Mouse (Mus musculus) forebrain, embryonic 16.5 days (tissue): ENCODE data around the gene Olfr572. TPM values are rescaled to one million over a fixed set of nuclear protein-coding genes. Genes with fewer than 3 reads are reported as not detected.

ENCODE experiments used
- ATAC-seq: fragments of 200-750 bp; cut with Nextera tagmentation; 2 replicates; pipeline ENCODE4 v1.8.0; 2017; ENCODE audit warnings: mild to moderate bottlenecking, moderate library complexity
- H3K27ac ChIP-seq: fragments of 300-500 bp; sonication (generic); 2 replicates; pipeline ENCODE4 v1.5.1; 2014; ENCODE audit warnings: low read length, control low read depth
- H3K27me3 ChIP-seq: fragments of 300-500 bp; sonication (generic); replicated peaks from 2 replicates; pipeline ENCODE4 v1.6.1; 2014; ENCODE audit warnings: low read length; ENCODE audit not compliant: control insufficient read depth, insufficient read depth
- H3K36me3 ChIP-seq: fragments of 300-500 bp; sonication (generic); 2 replicates; pipeline ENCODE4 v1.6.1; 2014; ENCODE audit not compliant: control insufficient read depth, insufficient read depth
- H3K4me1 ChIP-seq: fragments of 300-500 bp; sonication (generic); replicated peaks from 2 replicates; pipeline ENCODE4 v1.6.1; 2014; ENCODE audit warnings: low read length; ENCODE audit not compliant: control insufficient read depth, insufficient read depth
- H3K4me2 ChIP-seq: fragments of 300-500 bp; sonication (generic); 2 replicates; pipeline ENCODE4 v1.6.1; 2014; ENCODE audit warnings: mild to moderate bottlenecking, low read length, control low read depth
- H3K4me3 ChIP-seq: fragments of 300-500 bp; sonication (generic); replicated peaks from 2 replicates; pipeline ENCODE4 v1.5.1; 2014; ENCODE audit warnings: mild to moderate bottlenecking, low read length, control low read depth
- H3K9ac ChIP-seq: fragments of 300-500 bp; sonication (generic); replicated peaks from 2 replicates; pipeline ENCODE4 v1.6.1; 2014; ENCODE audit warnings: low read depth, low read length, control low read depth
- H3K9me3 ChIP-seq: fragments of 300-500 bp; sonication (generic); 2 replicates; pipeline ENCODE4 v1.6.1; 2016; ENCODE audit warnings: low read length; ENCODE audit not compliant: control insufficient read depth
- WGBS: fragments of 180-500 bp; shearing (Covaris S2); extraction: QIAGEN DNeasy Blood & Tissue Kit; methylation state at CpG from one replicate; pipeline ENCODE4 v1.1.7; 2014; 5-methylcytosine and 5-hydroxymethylcytosine counted together
- polyA plus RNA-seq: library from polyadenylated mRNA; unstranded; fragments of >200 nt; fragmentation: Nextera tagmentation; extraction: Ambion mirVana; gene quantifications from 2 replicates; pipeline ENCODE4 v1.2.1, GENCODE M21; 2015

The Olfr572 gene
- not detected in 2 replicates for polyA plus RNA-seq

DNA sequence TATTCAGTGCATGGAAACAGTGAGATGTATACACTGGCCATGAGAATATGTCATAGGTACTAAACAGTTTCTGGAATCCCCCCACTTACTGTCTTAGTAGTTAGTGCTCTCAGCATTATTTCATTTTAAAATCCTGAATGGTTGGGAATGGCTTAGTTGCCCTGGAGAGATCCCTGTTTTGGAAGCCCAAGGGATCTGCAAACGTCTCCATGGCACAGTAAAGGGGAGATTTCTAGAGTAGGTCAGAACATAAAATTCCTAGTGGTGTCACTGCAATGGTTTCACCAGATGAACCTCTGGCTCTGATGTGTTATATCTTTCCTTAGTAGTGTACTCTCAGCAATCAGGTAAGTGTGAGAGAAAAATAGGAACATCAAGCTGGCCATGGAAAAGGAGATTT is at the start of gene Olfr572:
Gene Olfr572, plus strand, starts transcription at position 301 of the 400 bp plus-strand sequence.
- Histone ChIP-seq H3K9me3 (no peaks in the 10 kb centered on the region), H3K4me2 (no peak within 1 kb of the TSS), H3K4me3 (no peak within 1 kb of the TSS), H3K4me1 (no peaks in the 10 kb centered on the region), H3K27me3 (no peaks in the 10 kb centered on the region), H3K27ac (no peak within 1 kb of the TSS), H3K36me3 (no peaks in the 10 kb centered on the region), H3K9ac (no peak within 1 kb of the TSS)
- ATAC-seq = no peak
- WGBS = 76% methylated on average over 1 of the region's 1 CpGs

DNA sequence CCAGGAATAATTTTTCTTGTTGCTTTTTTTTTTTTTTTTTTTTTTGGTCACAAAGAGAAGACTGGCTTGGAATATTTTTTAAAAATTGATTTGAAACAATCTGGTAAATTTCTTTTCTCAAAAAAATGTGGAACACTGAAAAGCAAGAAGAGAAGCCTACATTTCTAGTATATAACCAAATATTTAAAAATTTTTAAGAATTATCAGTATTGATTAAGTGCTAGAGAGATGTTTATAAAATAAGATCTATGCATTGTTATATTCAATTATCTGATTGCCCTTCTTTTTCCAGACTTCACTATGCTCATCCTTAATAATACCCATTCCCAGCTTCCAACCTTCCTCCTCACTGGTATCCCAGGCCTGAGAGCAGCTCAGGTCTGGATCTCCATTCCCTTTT is 47.4 kb upstream of the Olfr572 start, which contains the start of gene Olfr568:
Gene Olfr568, plus strand, starts transcription at position 301 of the 400 bp plus-strand sequence.
- Histone ChIP-seq H3K4me2 (no peak within 1 kb of the TSS), H3K4me3 (no peak within 1 kb of the TSS), H3K27ac (no peak within 1 kb of the TSS), H3K27me3 (no peaks in the 10 kb centered on the region), H3K36me3 (no peaks in the 10 kb centered on the region), H3K9ac (no peak within 1 kb of the TSS), H3K4me1 (no peaks in the 10 kb centered on the region), H3K9me3 (no peaks in the 10 kb centered on the region)
- ATAC-seq = no peak

DNA sequence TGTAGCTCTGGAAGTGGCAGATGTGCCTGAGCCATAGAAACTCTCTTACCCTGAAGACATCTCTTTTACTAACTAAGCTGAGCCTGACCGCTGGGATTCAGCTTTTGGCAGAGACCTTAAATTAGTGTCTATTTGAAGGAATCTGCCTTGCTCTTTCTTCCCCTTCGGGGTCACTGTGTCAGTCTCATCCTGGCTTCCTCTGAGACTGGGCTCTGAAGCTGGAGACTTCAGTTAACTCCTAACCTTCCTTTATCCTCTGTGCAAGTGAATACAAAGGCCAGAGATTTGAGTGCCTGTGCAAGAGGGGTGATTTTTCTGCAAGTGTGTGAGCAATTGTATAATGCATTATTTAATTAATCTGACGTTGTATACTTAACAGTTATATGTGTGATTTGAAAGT is 33.4 kb upstream of the Olfr572 start, which contains the start of gene Olfr569:
Gene Olfr569, minus strand, starts transcription at position 101 of the 400 bp plus-strand sequence.
- no peaks in the 10 kb centered on the region for H3K36me3 ChIP-seq

DNA sequence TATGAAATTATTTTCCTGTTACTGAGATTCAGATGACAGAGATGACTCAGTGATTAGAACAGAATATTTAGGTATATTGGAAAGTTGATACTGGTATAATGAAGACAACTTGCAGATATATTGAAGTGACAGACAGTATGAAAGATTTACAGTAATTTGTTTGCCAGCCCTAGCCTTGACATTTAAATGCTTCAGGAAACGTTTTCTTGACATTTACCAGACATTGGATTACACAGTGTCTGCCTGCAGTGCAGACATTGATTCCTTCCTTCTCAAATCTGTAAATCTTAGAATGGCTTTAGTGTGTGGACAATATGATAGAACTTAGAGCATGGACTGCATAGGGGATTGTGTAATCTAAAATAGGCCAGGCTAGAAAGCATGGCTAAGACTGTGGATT is 8.9 kb upstream of the Olfr572 start:
- H3K9ac ChIP-seq = no peak overlapping the region

More for the DNA sequence above, 33.4 kb upstream of the Olfr572 start, which contains the start of gene Olfr569:
- no peak within 1 kb of the TSS for H3K4me3 ChIP-seq
- no peaks in the 10 kb centered on the region for H3K4me1 ChIP-seq
- ATAC-seq = no peak
- no peaks in the 10 kb centered on the region for H3K9me3 ChIP-seq
- H3K27me3 ChIP-seq = no peaks in the 10 kb centered on the region
- no peak within 1 kb of the TSS for H3K9ac ChIP-seq
- no peak within 1 kb of the TSS for H3K27ac ChIP-seq
- WGBS = 58% methylated on average over 3 of the region's 3 CpGs
- H3K4me2 ChIP-seq = no peak within 1 kb of the TSS

DNA sequence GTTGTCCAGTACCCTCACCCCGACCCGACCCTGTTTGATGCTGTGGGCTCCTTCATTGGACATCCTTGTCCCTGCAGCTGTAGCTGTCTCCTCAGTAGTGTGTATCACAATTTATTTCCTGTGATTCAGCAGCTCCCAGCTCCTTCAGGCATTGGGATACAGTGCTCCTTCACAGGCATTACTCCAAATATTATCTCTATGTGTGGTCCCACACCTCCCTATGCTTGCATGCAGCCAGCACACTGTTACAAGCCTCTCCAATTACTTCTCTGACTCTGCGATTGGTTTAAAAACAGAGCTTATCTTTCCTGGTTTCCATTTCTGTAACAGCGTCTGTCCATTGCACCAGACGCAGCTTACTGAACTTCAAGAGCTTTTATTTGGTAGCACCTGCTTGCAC is 7.8 kb upstream of the Olfr572 start:
- Histone ChIP-seq H3K27me3 (no peaks in the 10 kb centered on the region), H3K9ac (no peak overlapping the region), H3K27ac (no peak overlapping the region), H3K4me1 (no peaks in the 10 kb centered on the region), H3K9me3 (no peaks in the 10 kb centered on the region), H3K4me2 (no peak overlapping the region), H3K36me3 (no peaks in the 10 kb centered on the region), H3K4me3 (no peak overlapping the region)
- ATAC-seq = no peak
- 84% methylated on average over 5 of the region's 5 CpGs for WGBS

More for the DNA sequence above, 8.9 kb upstream of the Olfr572 start:
- Histone ChIP-seq H3K4me2 (no peak overlapping the region), H3K27ac (no peak overlapping the region), H3K27me3 (no peaks in the 10 kb centered on the region), H3K4me1 (no peaks in the 10 kb centered on the region), H3K4me3 (no peak overlapping the region), H3K9me3 (no peaks in the 10 kb centered on the region), H3K36me3 (no peaks in the 10 kb centered on the region)
- 40% methylated on average over 1 of the region's 1 CpGs for WGBS
- no peak for ATAC-seq

DNA sequence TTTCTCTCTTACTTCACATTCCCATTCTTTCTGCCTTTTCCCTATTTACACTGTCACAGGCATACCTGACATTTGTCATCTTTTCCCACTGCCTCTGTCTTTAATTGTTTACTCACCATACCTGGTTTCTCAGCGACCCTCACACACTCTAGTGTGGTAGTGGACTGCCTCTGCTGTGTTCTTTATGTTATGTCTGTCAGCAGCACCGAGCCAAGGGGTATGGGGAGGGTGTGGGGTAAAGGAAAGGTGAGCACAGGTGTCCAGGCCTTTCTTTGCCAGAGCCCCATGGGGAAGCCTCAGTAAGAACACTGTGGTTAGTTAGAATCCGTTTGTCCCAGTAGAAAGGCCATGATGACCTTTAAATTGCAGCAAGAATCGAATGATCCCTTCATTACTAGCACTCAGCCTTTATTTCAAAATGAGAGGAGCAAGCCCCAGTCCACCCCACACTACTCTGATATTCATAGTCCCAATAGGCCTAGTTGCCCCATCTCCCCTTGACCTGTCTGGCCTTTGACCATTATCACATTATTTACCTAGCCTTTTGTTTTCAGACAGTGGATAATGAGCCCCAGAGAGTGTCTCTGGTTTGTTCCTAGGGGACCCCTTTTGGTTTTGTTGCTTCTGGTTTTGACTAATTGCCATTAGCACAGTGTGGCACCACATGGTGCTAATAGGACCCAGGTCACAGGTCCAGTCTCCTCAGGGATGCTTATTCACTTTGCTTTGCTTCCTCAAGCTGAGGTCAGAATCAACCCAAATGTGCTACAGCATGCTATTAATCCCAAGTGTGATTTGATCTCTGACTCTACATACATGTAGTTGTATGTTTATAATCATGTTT is 7.0 kb upstream of the Olfr572 start, which contains the start of gene Olfr571:
Gene Olfr571, minus strand, starts transcription at position 505 of the 844 bp plus-strand sequence.
- Histone ChIP-seq H3K4me2 (no peak within 1 kb of the TSS), H3K36me3 (no peaks in the 10 kb centered on the region), H3K9ac (no peak within 1 kb of the TSS), H3K27ac (no peak within 1 kb of the TSS), H3K4me3 (no peak within 1 kb of the TSS), H3K27me3 (no peaks in the 10 kb centered on the region), H3K4me1 (no peaks in the 10 kb centered on the region), H3K9me3 (no peaks in the 10 kb centered on the region)
- no peak for ATAC-seq
- 65% methylated on average over 4 of the region's 4 CpGs for WGBS

DNA sequence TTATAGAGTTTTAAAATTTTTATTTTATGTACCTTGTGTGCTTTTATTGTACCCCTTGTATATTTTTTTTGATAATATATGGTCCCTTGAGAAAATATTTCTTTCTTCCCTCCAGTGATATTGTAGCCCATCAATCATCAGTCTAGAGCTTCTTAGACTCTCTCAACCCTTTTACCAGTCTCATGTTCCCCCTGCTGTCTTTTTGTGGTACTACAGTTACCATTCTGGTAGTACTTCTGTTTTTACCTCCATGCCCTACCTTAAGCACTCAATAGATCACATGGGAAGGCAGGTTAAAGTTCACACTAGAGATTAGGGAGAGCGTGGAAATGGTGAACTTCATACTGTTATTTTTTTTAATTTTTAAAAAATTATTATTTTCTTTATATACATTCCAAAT is 4.6 kb upstream of the Olfr572 start:
- WGBS = 19% methylated on average over 1 of the region's 1 CpGs
- peak; percentile 70; the same call in 1 of the 2 replicates for ATAC-seq

DNA sequence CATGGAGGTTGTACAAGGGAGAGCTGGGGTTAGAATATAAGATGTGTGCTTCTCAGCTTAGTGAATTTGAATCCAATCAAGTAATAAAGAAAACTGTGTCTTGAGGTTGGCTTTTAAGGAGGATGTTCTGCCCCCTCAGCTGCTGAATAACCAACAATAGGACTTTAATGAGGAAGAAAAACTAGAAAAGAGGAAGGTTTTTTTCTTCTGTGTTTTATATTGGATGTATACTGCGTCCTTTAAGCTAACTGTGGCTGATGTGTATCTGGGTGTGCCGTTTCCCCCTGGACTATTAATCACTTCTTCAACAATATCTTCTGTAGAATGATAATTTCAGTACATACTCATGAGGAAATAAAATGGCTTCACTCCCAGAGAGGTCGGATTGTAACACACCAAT is 2.9 kb downstream of the Olfr572 start:
- H3K9me3 ChIP-seq = no peaks in the 10 kb centered on the region
- WGBS = 74% methylated on average over 3 of the region's 3 CpGs
- ATAC-seq = no peak

More for the DNA sequence above, 4.6 kb upstream of the Olfr572 start:
- Histone ChIP-seq H3K27me3 (no peaks in the 10 kb centered on the region), H3K36me3 (no peaks in the 10 kb centered on the region), H3K4me1 (no peaks in the 10 kb centered on the region), H3K9me3 (no peaks in the 10 kb centered on the region), H3K9ac (no peak overlapping the region), H3K27ac (no peak overlapping the region), H3K4me2 (no peak overlapping the region), H3K4me3 (no peak overlapping the region)

DNA sequence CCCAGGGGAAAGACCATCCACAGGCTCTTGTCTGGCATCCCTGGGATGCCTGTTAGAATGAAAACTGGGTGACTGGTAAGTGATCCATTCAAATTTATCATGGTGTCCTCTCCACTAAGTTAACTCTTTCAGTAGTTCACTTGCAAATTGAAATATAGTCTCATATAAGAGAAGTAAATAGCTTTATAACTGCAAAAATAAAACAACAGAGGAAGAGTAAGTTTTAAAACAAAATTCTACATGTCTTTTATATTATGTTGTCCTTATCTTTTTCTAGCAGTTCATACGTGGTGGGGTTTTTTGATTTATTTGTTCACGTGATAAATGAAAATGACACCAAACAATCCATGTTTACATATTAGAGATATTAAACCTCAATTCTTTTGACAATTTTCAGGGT is 18.3 kb downstream of the Olfr572 start, which contains the start of gene Olfr573-ps1:
Gene Olfr573-ps1, minus strand, starts transcription at position 101 of the 400 bp plus-strand sequence.
- Histone ChIP-seq H3K27ac (no peak within 1 kb of the TSS), H3K36me3 (no peaks in the 10 kb centered on the region), H3K9me3 (no peaks in the 10 kb centered on the region), H3K27me3 (no peaks in the 10 kb centered on the region), H3K9ac (no peak within 1 kb of the TSS), H3K4me1 (no peaks in the 10 kb centered on the region), H3K4me3 (no peak within 1 kb of the TSS), H3K4me2 (no peak within 1 kb of the TSS)
- WGBS = 95% methylated on average over 2 of the region's 2 CpGs
- ATAC-seq = no peak

More for the DNA sequence above, 2.9 kb downstream of the Olfr572 start:
- Histone ChIP-seq H3K4me3 (no peak overlapping the region), H3K27ac (no peak overlapping the region), H3K27me3 (no peaks in the 10 kb centered on the region), H3K9ac (no peak overlapping the region), H3K36me3 (no peaks in the 10 kb centered on the region), H3K4me1 (no peaks in the 10 kb centered on the region), H3K4me2 (no peak overlapping the region)
